Mouse (Mus musculus) lung, postnatal 0 days (tissue): ENCODE measurements around the gene Hist1h2bc. TPM values are rescaled to one million over a fixed set of nuclear protein-coding genes. Genes with fewer than 3 reads are reported as not detected.

Experiments used
- ATAC-seq: fragments of 200-750 bp; cut with Nextera tagmentation; 2 replicates; pipeline ENCODE4 v1.8.0; 2017; ENCODE audit warnings: moderate library complexity
- DNase-seq: peaks from one replicate; pipeline ENCODE4 v3.0.0-alpha.2; 2016; ENCODE audit warnings: low spot score
- H3K27ac ChIP-seq: fragments of 300-500 bp; sonication (generic); 2 replicates; pipeline ENCODE4 v1.5.1; 2014; ENCODE audit warnings: antibody characterized with exemption, mild to moderate bottlenecking, low read length, mixed read lengths
- H3K27me3 ChIP-seq: fragments of 300-500 bp; sonication (generic); replicated peaks from 2 replicates; pipeline ENCODE4 v1.6.1; 2014; ENCODE audit warnings: low read length, mixed read lengths; ENCODE audit not compliant: insufficient read depth
- H3K36me3 ChIP-seq: fragments of 300-500 bp; sonication (generic); 2 replicates; pipeline ENCODE4 v1.6.1; 2014; ENCODE audit warnings: low read length, mixed read lengths; ENCODE audit not compliant: insufficient read depth
- H3K4me1 ChIP-seq: fragments of 300-500 bp; sonication (generic); 2 replicates; pipeline ENCODE4 v1.6.1; 2014; ENCODE audit warnings: antibody characterized with exemption, low read depth, low read length, mixed read lengths; ENCODE audit not compliant: insufficient read depth
- H3K4me2 ChIP-seq: fragments of 300-500 bp; sonication (generic); replicated peaks from 2 replicates; pipeline ENCODE4 v1.6.1; 2014; ENCODE audit warnings: low read depth, mild to moderate bottlenecking, low read length, moderate library complexity, mixed read lengths
- H3K4me3 ChIP-seq: fragments of 300-500 bp; sonication (generic); 2 replicates; pipeline ENCODE4 v1.5.1; 2014; ENCODE audit warnings: low read depth, low read length
- H3K9ac ChIP-seq: fragments of 300-500 bp; sonication (generic); replicated peaks from 2 replicates; pipeline ENCODE4 v1.6.1; 2014; ENCODE audit warnings: low read depth, mild to moderate bottlenecking
- H3K9me3 ChIP-seq: fragments of 300-500 bp; sonication (generic); 2 replicates; pipeline ENCODE4 v1.6.1; 2016; ENCODE audit warnings: low read length, mixed read lengths
- CTCF ChIP-seq: IDR thresholded peaks from 2 replicates; pipeline ENCODE4 v1.5.1; 2016; ENCODE audit warnings: antibody characterized with exemption, mild to moderate bottlenecking
- EP300 ChIP-seq: IDR thresholded peaks from 2 replicates; pipeline ENCODE4 v1.6.1; 2016; ENCODE audit warnings: antibody characterized with exemption, mild to moderate bottlenecking, control low read depth
- WGBS: fragments of 180-500 bp; shearing (Covaris S2); extraction: QIAGEN DNeasy Blood & Tissue Kit; methylation state at CpG from one replicate; pipeline ENCODE4 v1.1.7; 2014; 5-methylcytosine and 5-hydroxymethylcytosine counted together
- polyA plus RNA-seq: library from polyadenylated mRNA; unstranded; fragments of >200 nt; fragmentation: Nextera tagmentation; extraction: Ambion mirVana; gene quantifications from 2 replicates; pipeline ENCODE4 v1.2.1, GENCODE M21; 2015

The Hist1h2bc gene
- polyA plus RNA-seq, 1 experiment from 2014 or later: 69.5 TPM

DNA sequence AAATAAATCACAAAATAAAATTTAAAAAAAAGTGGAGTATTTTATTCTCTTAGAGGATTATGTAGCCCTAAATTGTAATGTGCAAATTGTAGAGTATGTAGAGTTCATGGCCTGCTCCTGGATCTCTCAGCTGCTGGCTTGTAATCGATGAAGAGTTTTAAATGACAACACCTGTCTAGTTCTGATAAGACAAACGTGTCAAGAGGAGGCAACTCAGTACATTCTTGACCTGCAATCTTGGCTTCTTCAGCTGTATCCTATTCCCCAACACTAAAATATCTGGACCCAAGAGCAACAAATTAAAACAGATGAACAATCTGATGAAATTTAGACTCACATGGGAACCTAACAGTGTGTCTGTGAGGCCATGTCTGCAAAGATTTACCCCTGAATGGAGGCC, 5.5 kb downstream of the Hist1h2bc start:
- no peaks in the 10 kb centered on the region for H3K9me3 ChIP-seq
- no peak overlapping the region for H3K4me3 ChIP-seq
- DNase-seq: no peak
- H3K27me3 ChIP-seq: no peaks in the 10 kb centered on the region
- H3K4me1 ChIP-seq: no peaks in the 10 kb centered on the region; the same call in 1 of the 2 replicates
- no peaks in the 10 kb centered on the region for H3K36me3 ChIP-seq
- no peak overlapping the region for H3K9ac ChIP-seq
- ATAC-seq: no peak
- WGBS: 61% methylated on average over 2 of the region's 2 CpGs
- H3K4me2 ChIP-seq: no peak overlapping the region
- no peak overlapping the region for H3K27ac ChIP-seq
- TF ChIP-seq EP300: no peak
- TF ChIP-seq CTCF: no peak

DNA sequence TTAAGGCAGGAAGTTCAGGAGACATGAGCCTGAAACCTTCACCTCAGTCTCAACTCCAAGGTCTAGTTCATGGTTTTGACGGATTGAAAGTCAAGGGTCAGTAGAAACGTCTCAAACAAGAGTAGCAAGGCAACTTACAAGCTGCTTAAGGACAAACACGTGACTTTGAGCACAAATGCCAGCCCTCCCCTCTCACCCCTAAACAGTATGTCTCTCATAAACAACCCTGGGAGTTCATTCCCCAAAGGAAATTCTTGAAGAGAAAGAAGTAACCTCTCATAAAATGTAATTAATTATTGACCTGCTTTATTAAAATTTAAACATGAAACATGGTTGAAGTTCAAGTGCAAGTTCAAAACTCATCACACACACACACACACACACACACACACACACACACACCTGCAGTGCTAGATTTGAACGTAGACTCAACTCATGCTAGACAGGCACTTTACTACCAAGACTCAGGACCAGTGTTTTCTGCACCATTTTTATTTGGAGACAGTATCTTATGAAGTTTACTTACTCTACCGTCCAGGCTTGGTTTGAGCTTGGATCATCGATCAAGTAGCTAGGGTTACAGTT, 9.9 kb downstream of the Hist1h2bc start:
- H3K27me3 ChIP-seq: no peaks in the 10 kb centered on the region
- no peak overlapping the region for H3K27ac ChIP-seq
- TF ChIP-seq EP300 (no peak), CTCF (no peak)
- H3K9me3 ChIP-seq: no peaks in the 10 kb centered on the region
- no peaks in the 10 kb centered on the region for H3K36me3 ChIP-seq
- WGBS: 77% methylated on average over 6 of the region's 6 CpGs
- H3K4me3 ChIP-seq: no peak overlapping the region
- H3K4me1 ChIP-seq: no peaks in the 10 kb centered on the region
- no peak for ATAC-seq
- no peak overlapping the region for H3K9ac ChIP-seq
- DNase-seq: no peak
- H3K4me2 ChIP-seq: no peak overlapping the region

DNA sequence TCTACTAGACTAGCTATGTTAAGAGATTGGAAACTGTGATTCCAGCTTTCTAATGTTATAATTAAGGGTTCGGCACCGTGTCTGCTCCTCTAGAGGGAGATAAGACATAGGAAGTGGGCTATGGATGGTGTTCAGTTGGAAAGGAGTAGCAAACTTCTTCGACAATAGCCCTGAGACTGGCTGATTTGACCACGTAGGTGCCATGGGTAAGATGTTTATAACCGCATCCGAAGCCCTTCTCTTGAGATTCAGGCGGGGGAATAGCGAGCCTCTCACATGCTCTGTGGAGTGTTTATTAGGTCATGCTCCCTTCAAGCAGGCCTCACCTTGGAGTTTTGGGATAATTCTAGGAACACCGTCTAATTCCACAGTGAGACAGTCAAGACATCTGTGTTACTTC, 11.0 kb downstream of the Hist1h2bc start:
- no peaks in the 10 kb centered on the region for H3K27me3 ChIP-seq
- no peaks in the 10 kb centered on the region for H3K9me3 ChIP-seq
- H3K9ac ChIP-seq: no peak overlapping the region
- DNase-seq (no peak), ATAC-seq (no peak)
- H3K4me1 ChIP-seq: no peaks in the 10 kb centered on the region
- WGBS: 90% methylated on average over 9 of the region's 9 CpGs
- H3K27ac ChIP-seq: no peak overlapping the region
- no peak for TF ChIP-seq EP300
- no peak for TF ChIP-seq CTCF
- no peaks in the 10 kb centered on the region for H3K36me3 ChIP-seq
- no peak overlapping the region for H3K4me3 ChIP-seq
- H3K4me2 ChIP-seq: no peak overlapping the region

DNA sequence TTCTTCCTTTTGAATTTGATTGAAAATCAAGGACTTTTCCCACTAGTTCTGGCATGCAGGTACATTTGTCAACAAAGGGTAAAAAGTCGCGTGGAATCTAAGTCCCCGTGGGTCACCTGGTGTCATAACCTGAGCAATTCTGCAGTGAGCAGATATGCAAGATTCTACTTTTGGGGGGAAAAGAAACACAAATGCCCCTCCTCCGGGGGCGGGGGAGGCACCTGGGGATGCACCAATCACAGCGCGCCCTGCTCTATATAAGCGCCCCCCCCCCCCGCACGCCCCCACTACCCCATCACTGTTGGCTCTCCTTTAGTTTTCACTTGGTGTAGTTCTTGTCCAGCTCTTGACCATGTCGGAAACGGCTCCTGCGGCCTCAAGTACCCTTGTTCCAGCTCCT, 11.5 kb downstream of the Hist1h2bc start, which contains the start of gene Hist1h1t:
Hist1h1t (plus strand) TSS at position 301 of the 400 bp plus-strand sequence.
- no peaks in the 10 kb centered on the region for H3K27me3 ChIP-seq
- DNase-seq (no peak), ATAC-seq (no peak)
- 45% methylated on average over 10 of the region's 13 CpGs for WGBS
- no peaks in the 10 kb centered on the region for H3K36me3 ChIP-seq
- H3K9ac ChIP-seq: no peak within 1 kb of the TSS
- no peaks in the 10 kb centered on the region for H3K4me1 ChIP-seq
- no peak within 1 kb of the TSS for H3K4me3 ChIP-seq
- peak within 1 kb of the TSS; percentile 29 for H3K4me2 ChIP-seq
- no peaks in the 10 kb centered on the region for H3K9me3 ChIP-seq
- no peak for TF ChIP-seq EP300
- peak within 1 kb of the TSS; percentile 45 for H3K27ac ChIP-seq

GRCm38 (mm10) chr13:23696061-23696474, 12.1 kb downstream of the Hist1h2bc start:
- Histone ChIP-seq H3K27ac (peak overlapping the region; percentile 45), H3K4me3 (no peak overlapping the region), H3K9me3 (no peaks in the 10 kb centered on the region), H3K4me2 (peak overlapping the region; percentile 29), H3K27me3 (no peaks in the 10 kb centered on the region), H3K9ac (no peak overlapping the region), H3K36me3 (no peaks in the 10 kb centered on the region), H3K4me1 (no peaks in the 10 kb centered on the region)
- DNase-seq (peak; percentile 57), ATAC-seq (no peak)
- no peak for TF ChIP-seq CTCF
- TF ChIP-seq EP300: no peak
- 42% methylated on average over 15 of the region's 15 CpGs for WGBS

DNA sequence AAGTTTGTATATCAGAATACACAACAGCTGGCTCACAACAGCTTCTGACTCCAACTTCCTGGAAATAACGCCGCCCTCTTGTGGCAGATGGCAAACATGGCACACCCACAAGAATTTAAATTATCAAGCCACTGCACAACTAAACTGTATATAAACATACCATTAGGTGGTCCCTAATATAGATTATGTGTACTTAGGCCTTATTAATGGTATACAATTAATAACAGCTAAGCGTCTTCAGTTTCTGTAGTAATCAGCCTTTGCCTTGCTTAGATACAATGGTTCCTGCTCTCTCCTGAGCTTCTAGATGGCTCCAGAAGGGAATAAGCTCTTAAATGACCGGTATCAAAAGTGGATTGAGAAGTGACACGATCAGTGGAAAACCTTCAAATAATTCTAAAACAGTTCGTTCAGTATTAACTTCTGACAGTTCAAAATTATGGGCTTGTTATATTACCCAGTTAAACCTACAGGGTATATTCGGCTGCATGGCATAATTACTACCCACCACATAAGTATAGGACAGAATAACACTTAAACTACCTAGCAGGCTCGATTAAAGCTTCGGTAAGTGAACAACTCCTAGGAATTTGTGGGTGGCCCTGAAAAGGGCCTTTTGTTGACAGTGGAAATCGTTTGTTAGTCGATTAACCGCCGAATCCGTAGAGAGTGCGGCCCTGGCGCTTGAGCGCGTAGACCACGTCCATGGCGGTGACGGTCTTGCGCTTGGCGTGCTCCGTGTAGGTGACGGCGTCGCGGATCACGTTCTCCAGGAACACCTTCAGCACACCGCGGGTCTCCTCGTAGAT, 13.7 kb downstream of the Hist1h2bc start:
- no peaks in the 10 kb centered on the region for H3K36me3 ChIP-seq
- H3K27me3 ChIP-seq: no peaks in the 10 kb centered on the region
- peak; percentile 17 for ATAC-seq
- no peaks in the 10 kb centered on the region for H3K9me3 ChIP-seq
- peak overlapping the region; percentile 86 for H3K27ac ChIP-seq
- peak overlapping the region; percentile 40 for H3K4me3 ChIP-seq
- TF ChIP-seq EP300 (peak; percentile 41; the same call in 1 of the 2 replicates), CTCF (peak; percentile 84)
- peak; percentile 92 for DNase-seq
- H3K4me1 ChIP-seq: no peaks in the 10 kb centered on the region
- WGBS: under 1% methylated on average over 23 of the region's 32 CpGs
- peak overlapping the region; percentile 70 for H3K4me2 ChIP-seq
- peak overlapping the region; percentile 43 for H3K9ac ChIP-seq
